Mouse (Mus musculus): ENCODE results near the gene Me1.
A peak's percentile ranks its signal among the peaks of the same experiment; 100 is the strongest.

Gene Me1

DNA sequence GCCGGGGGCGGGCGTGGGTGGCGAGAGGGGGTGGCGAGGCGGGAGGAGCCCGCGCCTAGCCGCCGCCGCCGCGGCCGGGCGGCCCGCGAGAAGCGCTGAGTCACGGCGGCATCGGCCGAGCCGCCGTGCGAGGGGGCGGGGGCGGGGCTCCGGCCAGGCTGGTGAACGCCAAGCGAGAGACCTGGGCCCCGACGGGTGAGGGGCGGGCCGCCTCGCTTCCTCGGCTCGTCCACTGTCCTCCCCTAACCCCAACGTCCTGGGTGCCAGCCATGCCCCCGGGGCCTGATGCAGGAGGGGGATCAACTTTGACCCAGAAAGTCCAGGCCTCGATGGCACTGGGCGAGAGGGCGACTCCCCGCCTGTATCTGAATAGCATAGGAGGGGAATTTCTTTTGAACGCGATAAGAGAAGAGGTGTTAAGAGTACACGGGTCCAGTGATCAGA, at the start of gene Me1:
Gene Me1 (minus strand): TSS at position 136 of the 444 bp plus-strand sequence.
- DNase-seq (ENCODE audit: low spot score in 2 of 2), result peak; percentile 24 to 49

DNA sequence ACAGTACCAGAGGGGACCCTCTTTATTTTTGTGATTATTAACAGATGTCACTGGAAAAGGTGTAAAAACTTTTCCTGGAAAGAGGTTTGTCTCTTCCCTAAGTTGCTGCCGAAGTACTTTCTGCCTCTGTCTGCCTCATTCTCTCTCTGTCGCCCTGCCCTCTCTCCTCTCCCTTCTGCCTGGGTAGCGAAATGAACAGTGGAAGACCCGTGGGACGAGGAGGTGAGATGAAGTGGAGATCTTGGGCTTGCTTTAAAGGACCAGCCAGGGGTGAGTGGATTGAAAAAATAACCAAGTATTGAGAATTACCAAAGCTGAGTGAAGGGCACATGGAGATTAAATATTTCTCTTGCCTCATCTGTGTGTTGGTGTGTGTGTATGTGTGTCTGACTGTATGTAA, 48.3 kb upstream of the Me1 start:
- no peak for DNase-seq (ENCODE audit: low spot score in 2 of 2)

DNA sequence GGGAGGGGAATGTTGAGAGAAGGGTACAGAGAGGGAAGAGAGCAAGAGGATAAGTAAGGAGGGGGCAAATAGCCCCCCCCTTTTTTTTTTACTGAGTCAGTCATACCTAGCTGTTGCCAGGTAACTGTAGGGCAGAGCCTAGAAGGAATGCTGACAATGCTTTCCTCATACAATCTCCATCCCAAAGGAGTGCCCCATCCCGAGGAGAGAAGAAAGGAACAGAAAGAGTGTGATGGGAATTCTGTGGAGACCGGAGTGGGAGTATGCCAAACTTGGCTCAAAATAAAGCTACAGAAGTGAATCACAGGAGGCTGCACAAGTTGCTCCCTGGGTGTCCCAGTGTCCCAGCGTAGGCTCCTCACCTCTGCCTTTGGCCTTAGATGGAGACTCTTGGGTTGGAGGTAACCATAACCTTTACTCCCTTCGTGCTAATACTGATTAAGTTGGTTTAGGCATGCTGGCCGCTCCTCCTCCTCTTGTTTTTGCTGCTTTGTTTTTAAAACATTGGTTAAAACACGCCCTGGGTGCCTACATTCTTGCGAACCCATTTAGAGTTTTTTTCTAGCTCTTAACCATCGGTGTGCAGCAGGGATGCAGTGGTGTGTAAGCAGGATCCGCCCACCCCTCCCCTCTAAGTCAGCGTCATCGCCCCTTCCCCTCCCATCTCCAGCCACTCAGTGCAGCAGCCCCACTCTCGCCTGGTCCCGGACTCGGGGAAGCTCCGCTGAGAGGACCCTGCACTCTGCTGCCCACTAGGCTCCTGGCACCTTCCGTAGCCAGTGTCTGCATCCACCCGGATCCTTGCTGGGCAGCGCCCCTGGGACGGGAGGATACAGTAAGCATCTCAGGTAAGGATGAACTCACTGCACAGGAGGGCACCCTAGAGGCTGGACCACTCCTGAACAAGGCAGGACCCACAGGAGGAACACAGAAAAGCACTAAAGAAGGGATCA, 47.5 kb upstream of the Me1 start, which contains the start of gene Prss35:
Gene Prss35 (plus strand): TSS at position 691 of the 953 bp plus-strand sequence.
- no peak for DNase-seq (ENCODE audit: low spot score in 2 of 2)

DNA sequence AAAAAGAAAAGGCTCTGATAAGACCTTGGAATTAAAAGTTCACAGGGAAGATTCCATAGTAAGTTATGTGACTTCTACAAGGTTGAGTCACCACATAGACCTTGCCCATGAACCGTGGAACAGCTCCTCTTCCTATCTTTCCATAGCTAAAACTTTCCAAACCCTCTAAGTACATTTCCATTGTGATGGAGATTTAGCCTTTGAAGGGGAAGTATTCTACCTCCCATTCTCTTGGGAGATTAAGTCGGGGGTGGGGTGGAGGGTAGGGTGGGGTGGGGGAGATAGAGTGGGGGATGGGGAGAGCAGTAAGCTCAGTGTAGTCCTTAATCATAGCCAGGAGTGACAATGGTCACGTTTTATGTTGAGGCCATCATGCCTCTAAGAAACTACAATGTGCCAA, 44.2 kb upstream of the Me1 start:
- no peak for DNase-seq (ENCODE audit: low spot score in 2 of 2)

DNA sequence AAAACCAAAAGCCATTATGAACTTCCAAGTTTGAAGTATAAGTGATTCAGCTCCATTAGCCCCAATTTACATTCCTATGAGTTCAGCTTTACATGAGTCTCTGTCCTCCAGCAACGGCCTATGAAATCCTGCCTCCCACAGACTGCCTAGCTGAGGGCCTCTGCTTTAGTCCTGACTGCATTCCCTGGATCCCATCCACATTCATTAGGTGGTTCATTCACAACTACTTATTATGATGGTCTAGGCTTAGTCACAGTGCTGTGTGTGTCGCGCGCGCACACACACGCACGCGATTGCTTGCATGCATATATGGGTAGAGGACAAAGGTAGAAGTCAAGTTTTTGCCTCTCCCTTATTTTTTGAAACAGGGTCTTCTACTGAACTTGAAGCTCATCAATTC, 43.0 kb upstream of the Me1 start:
- DNase-seq (ENCODE audit: low spot score in 2 of 2), result no peak

DNA sequence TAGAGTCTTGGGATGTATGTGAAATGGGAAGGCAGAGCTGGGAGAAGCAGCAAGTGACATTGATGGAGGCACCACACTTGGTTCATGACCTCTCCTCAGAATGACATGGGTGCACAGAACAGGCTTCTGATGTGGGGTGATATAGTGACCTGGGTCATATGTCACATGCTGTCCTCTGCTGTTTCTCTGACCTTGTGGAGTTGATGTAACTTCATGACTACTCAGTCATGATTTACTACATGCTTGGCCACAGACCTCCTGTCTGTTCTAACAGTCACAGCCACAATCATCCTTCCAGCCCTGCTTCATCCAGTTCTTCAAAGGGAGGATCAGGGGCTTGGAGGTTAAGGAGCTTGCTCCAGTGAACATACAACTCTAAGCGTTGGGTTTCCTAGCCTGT, 42.3 kb upstream of the Me1 start:
- no peak for DNase-seq (ENCODE audit: low spot score in 2 of 2)

DNA sequence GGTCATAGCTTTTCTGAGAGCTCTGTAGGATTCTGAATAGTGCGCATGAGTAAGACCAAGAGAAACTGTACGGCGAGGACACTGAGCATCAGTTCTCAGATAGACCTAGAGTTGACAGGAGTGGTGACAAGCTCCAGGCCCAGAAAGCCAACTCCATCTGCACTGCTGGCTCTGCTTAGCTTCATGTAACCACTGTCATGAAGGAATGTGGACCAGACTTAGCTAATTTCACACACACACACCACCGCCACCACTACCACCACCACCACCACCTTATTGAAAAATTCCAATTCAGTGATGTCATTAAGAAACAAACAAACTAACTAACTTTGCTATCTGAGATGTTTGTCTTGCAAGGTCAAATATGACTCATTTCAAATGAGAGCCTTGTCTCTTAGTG, 41.2 kb upstream of the Me1 start:
- no peak for DNase-seq (ENCODE audit: low spot score in 2 of 2)

DNA sequence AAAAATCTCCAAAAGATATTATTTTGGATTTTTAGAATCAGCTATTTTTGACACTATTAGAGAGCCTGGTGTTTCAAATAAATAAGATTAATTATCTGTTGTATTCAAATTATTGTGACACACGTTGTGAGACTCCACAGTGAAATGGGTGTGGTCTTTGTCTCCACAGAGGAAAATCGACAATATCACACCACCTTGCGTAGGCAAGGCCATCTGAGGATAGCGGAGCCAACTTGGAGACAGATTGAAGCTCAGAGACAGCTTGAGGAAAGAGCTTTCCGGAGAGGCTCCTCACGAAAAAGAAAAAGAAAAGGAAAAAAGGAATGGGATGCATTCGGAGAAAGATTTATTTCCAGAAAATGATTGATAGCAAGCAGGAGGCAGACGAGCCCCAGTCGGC, 39.0 kb upstream of the Me1 start:
- DNase-seq (ENCODE audit: low spot score in 2 of 2), result no peak

- DNase-seq (ENCODE audit: low spot score in 2 of 2), result no peak
These were observed 38.6 kb upstream of the Me1 start for GRCm38 (mm10) chr9:86734357-86734756.

- no peak for DNase-seq (ENCODE audit: low spot score in 2 of 2)
These were observed 34.1 kb upstream of the Me1 start for GRCm38 (mm10) chr9:86729811-86730210.

GRCm38 (mm10) chr9:86729084-86729483, 33.3 kb upstream of the Me1 start:
- no peak for DNase-seq (ENCODE audit: low spot score in 2 of 2)

DNA sequence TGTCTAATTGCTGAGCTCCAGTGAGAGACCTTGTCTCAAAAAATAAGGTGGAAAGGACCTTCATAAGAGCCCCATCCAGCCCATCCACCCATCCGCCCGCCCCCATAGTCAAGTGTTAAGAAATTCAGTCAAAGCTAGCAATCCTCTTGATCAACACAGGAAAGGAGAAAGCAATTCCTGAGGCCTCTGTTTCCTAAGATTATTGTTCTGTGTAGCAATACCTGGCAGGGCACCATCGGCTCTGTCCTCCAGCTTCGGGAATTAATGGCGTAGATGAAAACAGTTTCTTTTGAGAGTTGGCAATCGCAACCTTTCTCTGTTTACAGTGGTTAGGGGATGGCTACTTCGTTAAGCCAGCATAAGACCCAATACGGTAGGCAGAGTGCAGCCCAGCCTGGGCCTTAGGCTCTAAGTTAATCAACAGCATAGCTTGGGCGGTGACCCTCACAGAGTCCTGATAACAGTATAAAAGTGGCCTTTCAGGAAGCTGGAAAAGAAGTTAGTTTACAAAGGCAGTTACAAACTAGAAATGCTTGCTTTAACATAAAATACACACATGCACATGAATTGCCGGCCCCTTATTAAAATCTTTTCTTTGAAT, 32.6 kb upstream of the Me1 start:
- no peak for DNase-seq (ENCODE audit: low spot score in 2 of 2)

DNA sequence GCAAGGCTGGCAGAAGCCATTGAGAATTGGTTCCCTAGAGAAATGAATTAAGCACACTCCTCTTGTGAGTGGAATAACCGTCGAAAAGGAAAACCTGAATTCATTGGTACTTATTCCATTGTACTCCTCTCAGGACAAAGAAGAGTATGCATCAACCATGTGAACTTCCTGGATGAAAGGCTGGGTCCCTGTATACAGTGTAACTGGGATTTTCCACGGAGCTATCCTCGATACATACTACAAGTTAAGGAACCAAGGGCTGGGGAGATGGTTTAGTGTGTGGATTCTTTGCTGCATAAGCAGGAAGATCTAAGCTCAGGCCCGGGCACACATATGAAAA, 30.6 kb upstream of the Me1 start:
- DNase-seq (ENCODE audit: low spot score in 2 of 2), result no peak

GRCm38 (mm10) chr9:86725604-86726380, 30.0 kb upstream of the Me1 start:
- no peak for DNase-seq (ENCODE audit: low spot score in 2 of 2)

DNA sequence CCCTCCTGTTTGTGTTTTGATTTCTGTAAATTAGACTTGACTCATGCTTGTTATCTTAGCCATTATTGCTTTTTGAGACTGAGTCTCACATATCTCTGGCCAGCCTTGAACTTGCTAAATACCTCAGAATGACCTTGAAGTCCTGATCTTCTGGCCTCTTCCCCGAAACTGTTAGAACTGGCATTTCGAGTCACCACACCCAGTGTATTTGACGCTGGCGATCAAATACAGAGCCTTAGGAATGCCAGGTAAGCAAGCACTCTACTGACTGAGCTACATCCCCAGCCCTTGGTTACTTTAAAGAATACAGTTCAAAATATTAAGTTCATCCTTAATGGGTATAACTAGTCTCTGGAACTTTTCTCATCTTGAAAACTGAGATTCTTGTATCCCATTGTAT, 29.3 kb upstream of the Me1 start:
- DNase-seq (ENCODE audit: low spot score in 2 of 2), result no peak

DNA sequence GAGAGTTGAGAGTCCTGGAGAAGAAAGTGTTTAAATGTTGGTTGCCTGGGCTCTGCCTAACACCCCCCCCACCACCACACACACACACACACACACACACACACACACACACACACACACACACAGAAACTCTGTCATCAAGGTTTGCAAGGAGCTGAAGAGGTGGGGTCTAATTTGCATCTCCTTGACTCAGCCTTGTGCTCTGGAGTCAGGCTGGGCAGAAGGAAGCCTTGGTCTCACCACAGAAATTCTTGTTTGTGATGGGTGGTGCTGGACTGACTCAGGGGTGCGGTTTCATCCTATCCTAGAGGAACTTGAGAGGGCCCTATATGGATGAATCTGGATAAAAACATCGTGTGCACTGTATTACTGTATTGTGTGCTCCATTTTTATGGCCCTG, 25.0 kb upstream of the Me1 start:
- DNase-seq (ENCODE audit: low spot score in 2 of 2), result no peak

- no peak for DNase-seq (ENCODE audit: low spot score in 2 of 2)
These were observed 24.5 kb upstream of the Me1 start for GRCm38 (mm10) chr9:86720227-86720626.

DNA sequence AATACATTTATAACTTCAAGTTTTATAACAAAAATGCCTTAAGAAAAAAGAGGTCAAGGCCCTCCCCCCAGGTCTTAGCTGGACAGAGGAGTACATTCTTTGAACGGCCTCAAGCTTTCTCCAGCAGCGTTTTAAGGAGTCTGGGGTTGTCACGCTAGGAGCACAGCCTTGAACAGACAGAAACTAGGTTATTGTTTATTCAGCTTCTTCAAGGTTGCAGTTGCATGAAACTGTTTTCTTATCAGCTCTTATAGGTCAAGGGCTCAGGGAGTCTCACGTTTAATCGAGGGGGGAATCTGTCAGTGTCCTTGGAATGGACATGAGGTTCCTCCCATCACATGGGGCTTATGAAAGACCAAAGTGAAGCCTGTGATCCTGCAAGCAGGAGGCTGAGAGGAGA, 21.4 kb upstream of the Me1 start:
- no peak for DNase-seq (ENCODE audit: low spot score in 2 of 2)

GRCm38 (mm10) chr9:86716540-86716939, 20.8 kb upstream of the Me1 start:
- DNase-seq (ENCODE audit: low spot score in 2 of 2), result peak; percentile 25 to 36

- no peak for DNase-seq (ENCODE audit: low spot score in 2 of 2)
These were observed 18.3 kb upstream of the Me1 start for GRCm38 (mm10) chr9:86714089-86714488.

DNA sequence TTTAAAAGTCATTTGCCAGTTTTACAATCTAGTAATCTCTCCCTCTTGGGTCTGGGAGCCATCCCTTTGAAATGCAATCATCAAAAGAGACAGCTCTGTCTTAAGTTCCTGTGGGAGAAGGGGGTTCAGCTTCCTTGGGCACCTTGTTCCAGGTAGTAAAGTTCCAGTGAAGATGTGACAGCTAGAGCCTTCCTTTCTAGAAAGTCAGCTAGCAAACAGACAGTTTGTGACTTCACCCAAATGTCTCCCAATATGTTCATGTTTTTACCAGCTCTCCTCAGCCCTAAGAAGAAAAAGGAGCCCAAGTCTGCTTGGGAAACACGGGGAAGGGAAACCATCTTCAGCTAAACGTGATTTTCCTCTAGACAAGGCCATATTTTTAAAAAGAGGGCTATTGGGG, 16.9 kb upstream of the Me1 start:
- no peak for DNase-seq (ENCODE audit: low spot score in 2 of 2)

DNA sequence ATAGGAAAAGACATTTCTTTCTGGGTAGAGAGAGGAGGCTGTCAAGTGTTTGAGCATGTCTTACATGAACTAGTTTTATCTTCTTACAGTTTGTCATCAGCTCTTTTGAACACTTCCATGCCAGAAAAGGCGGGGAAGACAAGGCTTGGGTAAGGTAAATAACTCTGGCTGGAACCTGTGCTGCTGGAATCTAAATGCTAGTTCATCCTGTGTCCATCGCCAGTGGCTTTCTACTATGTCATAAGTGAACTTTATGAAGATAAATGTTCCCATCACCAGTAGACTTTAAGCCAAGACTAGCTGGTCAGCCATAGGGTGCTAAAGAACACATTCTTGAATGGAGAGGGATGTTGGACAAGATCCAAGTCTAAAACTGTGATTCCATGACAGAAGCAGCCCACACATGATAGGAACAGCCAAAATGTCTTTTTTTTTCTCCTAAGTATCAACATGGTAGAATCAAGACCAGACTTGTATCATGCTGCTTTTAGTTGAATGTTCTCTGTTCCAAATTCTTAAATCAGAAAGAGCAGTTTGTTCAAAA, 14.4 kb upstream of the Me1 start:
- DNase-seq (ENCODE audit: low spot score in 2 of 2), result no peak

Data from frontal cortex, postnatal 36 days (tissue).